Mouse (Mus musculus): ENCODE measurements around the gene Spata7. TPM values are rescaled to one million over a fixed set of nuclear protein-coding genes. Genes with fewer than 3 reads are reported as not detected.

Gene Spata7
- polyA plus RNA-seq, 1 experiment: 215 TPM

GRCm38 (mm10) chr12:98628260-98628970, 458 bp downstream of the Spata7 start:
- TF ChIP-seq CTCF (IDR thresholded peaks at IDR 0.05; ENCODE audit: control insufficient read depth, insufficient read depth, insufficient replicate concordance, low read depth, low read length) (no peak), POLR2A (IDR thresholded peaks at IDR 0.05; ENCODE audit: control insufficient read depth, low read depth, low read length) (no peak)
- H3K27me3 ChIP-seq (ENCODE audit: control insufficient read depth, insufficient read depth, low read length): no peaks in the 10 kb centered on the region
- no peaks in the 10 kb centered on the region; the same call in 1 of the 2 replicates for H3K36me3 ChIP-seq (ENCODE audit: control insufficient read depth, insufficient read depth, low read length)
- no peaks in the 10 kb centered on the region for H3K4me1 ChIP-seq (ENCODE audit: control insufficient read depth, insufficient read depth, low read length)
- peak overlapping the region; percentile 99 for H3K4me3 ChIP-seq (ENCODE audit: control insufficient read depth, low read depth, low read length)
- peak overlapping the region; percentile 93 for H3K27ac ChIP-seq (ENCODE audit: control insufficient read depth, insufficient read depth, low read depth, low read length)

GRCm38 (mm10) chr12:98644852-98645251, 16.9 kb downstream of the Spata7 start:
- Histone ChIP-seq H3K4me3 (ENCODE audit: control insufficient read depth, low read depth, low read length) (no peak overlapping the region), H3K27ac (ENCODE audit: control insufficient read depth, insufficient read depth, low read depth, low read length) (no peak overlapping the region)

GRCm38 (mm10) chr12:98656873-98657272, 28.9 kb downstream of the Spata7 start:
- no peaks in the 10 kb centered on the region for H3K4me1 ChIP-seq (ENCODE audit: control insufficient read depth, insufficient read depth, low read length)
- no peaks in the 10 kb centered on the region for H3K27me3 ChIP-seq (ENCODE audit: control insufficient read depth, insufficient read depth, low read length)
- no peaks in the 10 kb centered on the region for H3K36me3 ChIP-seq (ENCODE audit: control insufficient read depth, insufficient read depth, low read length)
- TF ChIP-seq POLR2A (IDR thresholded peaks at IDR 0.05; ENCODE audit: control insufficient read depth, low read depth, low read length): no peak
- no peak for TF ChIP-seq CTCF (IDR thresholded peaks at IDR 0.05; ENCODE audit: control insufficient read depth, insufficient read depth, insufficient replicate concordance, low read depth, low read length)
- no peak overlapping the region for H3K4me3 ChIP-seq (ENCODE audit: control insufficient read depth, low read depth, low read length)
- H3K27ac ChIP-seq (ENCODE audit: control insufficient read depth, insufficient read depth, low read depth, low read length): no peak overlapping the region

More at GRCm38 (mm10) chr12:98644852-98645251, 16.9 kb downstream of the Spata7 start:
- H3K4me1 ChIP-seq (ENCODE audit: control insufficient read depth, insufficient read depth, low read length): no peaks in the 10 kb centered on the region
- TF ChIP-seq POLR2A (IDR thresholded peaks at IDR 0.05; ENCODE audit: control insufficient read depth, low read depth, low read length) (no peak), CTCF (IDR thresholded peaks at IDR 0.05; ENCODE audit: control insufficient read depth, insufficient read depth, insufficient replicate concordance, low read depth, low read length) (no peak)
- no peaks in the 10 kb centered on the region for H3K27me3 ChIP-seq (ENCODE audit: control insufficient read depth, insufficient read depth, low read length)
- no peaks in the 10 kb centered on the region for H3K36me3 ChIP-seq (ENCODE audit: control insufficient read depth, insufficient read depth, low read length)

GRCm38 (mm10) chr12:98662617-98663016, 34.7 kb downstream of the Spata7 start:
- H3K4me1 ChIP-seq (ENCODE audit: control insufficient read depth, insufficient read depth, low read length): no peaks in the 10 kb centered on the region
- H3K36me3 ChIP-seq (ENCODE audit: control insufficient read depth, insufficient read depth, low read length): no peaks in the 10 kb centered on the region
- TF ChIP-seq CTCF (IDR thresholded peaks at IDR 0.05; ENCODE audit: control insufficient read depth, insufficient read depth, insufficient replicate concordance, low read depth, low read length) (no peak), POLR2A (IDR thresholded peaks at IDR 0.05; ENCODE audit: control insufficient read depth, low read depth, low read length) (no peak)
- H3K27me3 ChIP-seq (ENCODE audit: control insufficient read depth, insufficient read depth, low read length): no peaks in the 10 kb centered on the region
- H3K4me3 ChIP-seq (ENCODE audit: control insufficient read depth, low read depth, low read length): no peak overlapping the region
- no peak overlapping the region for H3K27ac ChIP-seq (ENCODE audit: control insufficient read depth, insufficient read depth, low read depth, low read length)

GRCm38 (mm10) chr12:98668132-98668814, 40.3 kb downstream of the Spata7 start:
- Histone ChIP-seq H3K36me3 (ENCODE audit: control insufficient read depth, insufficient read depth, low read length) (no peaks in the 10 kb centered on the region; the same call in 1 of the 2 replicates), H3K27ac (ENCODE audit: control insufficient read depth, insufficient read depth, low read depth, low read length) (no peak overlapping the region), H3K27me3 (ENCODE audit: control insufficient read depth, insufficient read depth, low read length) (no peaks in the 10 kb centered on the region), H3K4me3 (ENCODE audit: control insufficient read depth, low read depth, low read length) (no peak overlapping the region), H3K4me1 (ENCODE audit: control insufficient read depth, insufficient read depth, low read length) (no peaks in the 10 kb centered on the region)
- TF ChIP-seq POLR2A (IDR thresholded peaks at IDR 0.05; ENCODE audit: control insufficient read depth, low read depth, low read length) (no peak), CTCF (IDR thresholded peaks at IDR 0.05; ENCODE audit: control insufficient read depth, insufficient read depth, insufficient replicate concordance, low read depth, low read length) (no peak)

GRCm38 (mm10) chr12:98669086-98669485, 41.1 kb downstream of the Spata7 start:
- no peak for TF ChIP-seq POLR2A (IDR thresholded peaks at IDR 0.05; ENCODE audit: control insufficient read depth, low read depth, low read length)
- no peak for TF ChIP-seq CTCF (IDR thresholded peaks at IDR 0.05; ENCODE audit: control insufficient read depth, insufficient read depth, insufficient replicate concordance, low read depth, low read length)
- Histone ChIP-seq H3K36me3 (ENCODE audit: control insufficient read depth, insufficient read depth, low read length) (no peaks in the 10 kb centered on the region; the same call in 1 of the 2 replicates), H3K4me3 (ENCODE audit: control insufficient read depth, low read depth, low read length) (no peak overlapping the region), H3K27ac (ENCODE audit: control insufficient read depth, insufficient read depth, low read depth, low read length) (no peak overlapping the region), H3K4me1 (ENCODE audit: control insufficient read depth, insufficient read depth, low read length) (no peaks in the 10 kb centered on the region), H3K27me3 (ENCODE audit: control insufficient read depth, insufficient read depth, low read length) (no peaks in the 10 kb centered on the region)

- Histone ChIP-seq H3K27me3 (ENCODE audit: control insufficient read depth, insufficient read depth, low read length) (no peaks in the 10 kb centered on the region), H3K36me3 (ENCODE audit: control insufficient read depth, insufficient read depth, low read length) (no peaks in the 10 kb centered on the region; the same call in 1 of the 2 replicates), H3K4me1 (ENCODE audit: control insufficient read depth, insufficient read depth, low read length) (no peaks in the 10 kb centered on the region), H3K4me3 (ENCODE audit: control insufficient read depth, low read depth, low read length) (no peak overlapping the region), H3K27ac (ENCODE audit: control insufficient read depth, insufficient read depth, low read depth, low read length) (no peak overlapping the region)
- no peak for TF ChIP-seq POLR2A (IDR thresholded peaks at IDR 0.05; ENCODE audit: control insufficient read depth, low read depth, low read length)
- TF ChIP-seq CTCF (IDR thresholded peaks at IDR 0.05; ENCODE audit: control insufficient read depth, insufficient read depth, insufficient replicate concordance, low read depth, low read length): no peak
Observed at GRCm38 (mm10) chr12:98669864-98670263, 41.9 kb downstream of the Spata7 start.

Measured in testis, adult 2 months (tissue).